7 mouse cellular contexts compared by ENCODE assay signal in the genomic region with DNA sequence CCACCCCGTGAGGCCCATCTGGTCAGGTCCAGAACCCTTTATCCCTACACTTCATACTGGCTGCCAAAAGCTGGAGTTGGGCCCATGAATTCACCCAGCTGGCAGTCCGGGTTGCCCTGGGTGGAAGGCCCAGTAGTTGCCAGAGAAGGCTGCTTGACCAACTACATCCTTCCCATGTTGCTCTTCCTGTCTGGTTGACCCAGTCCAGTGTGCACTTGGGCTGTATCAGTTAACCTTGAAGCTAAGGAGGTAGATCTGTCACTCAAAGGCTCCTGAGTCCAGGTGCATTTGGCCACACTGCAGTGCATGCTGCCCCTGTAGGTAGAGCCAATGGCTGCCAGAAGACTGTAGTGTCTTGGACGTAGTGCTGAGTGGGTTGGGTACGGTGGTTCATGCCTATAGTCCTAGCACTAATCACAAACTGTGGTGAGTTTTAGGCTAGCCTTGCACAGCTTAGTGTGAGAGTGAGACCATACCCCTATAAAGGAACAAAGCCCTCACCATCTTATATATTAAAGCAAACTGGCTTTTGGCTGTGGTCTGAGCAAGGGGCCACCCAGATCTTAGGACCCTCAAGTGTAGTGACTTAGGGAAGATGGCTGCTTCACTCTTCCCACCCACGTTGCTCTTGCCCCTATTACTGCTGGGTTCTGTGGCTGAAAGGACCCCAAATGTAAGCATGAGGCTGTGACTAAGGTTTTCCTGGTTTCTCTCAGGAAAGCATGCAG. TPM values are rescaled to one million over a fixed set of nuclear protein-coding genes. Genes with fewer than 3 reads are reported as not detected.
A peak's percentile ranks its signal among the peaks of the same experiment; 100 is the strongest.
DNase-seq lines count a peak whose midpoint lies in the region; ATAC-seq and TF ChIP-seq lines count a peak whose summit lies in the region.

No protein-coding gene starts in this region.

- DNase-seq in thymus, postnatal 0 days (ENCODE audit: low spot score): peak; percentile 10
- DNase-seq in thymus, postnatal 14 days: no peak
- no peak for DNase-seq in embryonic facial prominence, embryonic 14.5 days (ENCODE audit: low spot score)
- DNase-seq in hindbrain, embryonic 14.5 days (ENCODE audit: low spot score): no peak
- DNase-seq in liver, embryonic 14.5 days (ENCODE audit: low read depth in 3 of 3, low spot score in 3 of 3): no peak
- no peak for DNase-seq in retina, postnatal 1 day

- peak overlapping the region; percentile 88 for H3K9ac ChIP-seq in embryonic facial prominence, embryonic 14.5 days (ENCODE audit: low read depth, low read length)
- H3K9ac ChIP-seq in hindbrain, embryonic 14.5 days: 0 out of 2 replicates have a peak overlapping the region, but pooled peaks have one; percentile 55
- H3K9ac ChIP-seq in liver, embryonic 14.5 days (replicated peaks): peak overlapping the region; percentile 94

- H3K4me1 ChIP-seq in embryonic facial prominence, embryonic 14.5 days (ENCODE audit: control insufficient read depth, insufficient read depth, low read length): peaks cover 10% of the 10 kb centered on the region
- peaks cover 11% of the 10 kb centered on the region; the same call in 1 of the 2 replicates for H3K4me1 ChIP-seq in hindbrain, embryonic 14.5 days (replicated peaks; ENCODE audit: control insufficient read depth, insufficient read depth, low read length)
- H3K4me1 ChIP-seq in liver, embryonic 14.5 days (replicated peaks; ENCODE audit: control insufficient read depth in 2 of 2, insufficient read depth in 2 of 2, low read length in 1 of 2): peaks cover 10 to 12% of the 10 kb centered on the region in 2 experiments

- peak overlapping the region; percentile 71; the same call in 1 of the 2 replicates for H3K4me3 ChIP-seq in embryonic facial prominence, embryonic 14.5 days (ENCODE audit: low read depth, low read length)
- H3K4me3 ChIP-seq in hindbrain, embryonic 14.5 days (replicated peaks; ENCODE audit: low read length): peak overlapping the region; percentile 58; the same call in 1 of the 2 replicates
- no peak overlapping the region for H3K4me3 ChIP-seq in liver, embryonic 14.5 days (ENCODE audit: insufficient read depth in 1 of 2, low read depth in 2 of 2, low read length in 2 of 2)

- 0 out of 2 replicates have a peak, but pooled peaks have one; percentile 4 for TF ChIP-seq CTCF in liver, embryonic 14.5 days (IDR thresholded peaks at IDR 0.05; ENCODE audit: low read depth)

- 78% methylated on average over 5 of the region's 5 CpGs for WGBS in embryonic facial prominence, embryonic 14.5 days
- WGBS in hindbrain, embryonic 14.5 days: 72% methylated on average over 5 of the region's 5 CpGs
- WGBS in liver, embryonic 14.5 days (ENCODE audit: insufficient replicate concordance): 76% methylated on average over 5 of the region's 5 CpGs

- no peak for ATAC-seq in embryonic facial prominence, embryonic 14.5 days (ENCODE audit: low read depth)
- ATAC-seq in hindbrain, embryonic 14.5 days (ENCODE audit: low FRiP score): no peak
- ATAC-seq in liver, embryonic 14.5 days (ENCODE audit: insufficient read depth): no peak
- ATAC-seq in cerebellum, adult (ENCODE audit: insufficient number of reproducible peaks, low FRiP score, low TSS enrichment): no peak

- no peaks in the 10 kb centered on the region for H3K9me3 ChIP-seq in embryonic facial prominence, embryonic 14.5 days (ENCODE audit: control insufficient read depth, low read length)
- H3K9me3 ChIP-seq in hindbrain, embryonic 14.5 days (ENCODE audit: control insufficient read depth, low read length): no peaks in the 10 kb centered on the region
- H3K9me3 ChIP-seq in liver, embryonic 14.5 days (ENCODE audit: control insufficient read depth, low read length): no peaks in the 10 kb centered on the region

- no peak for TF ChIP-seq EP300 in liver, embryonic 14.5 days (IDR thresholded peaks at IDR 0.05; ENCODE audit: low read depth)

- peak overlapping the region; percentile 90 for H3K4me2 ChIP-seq in embryonic facial prominence, embryonic 14.5 days (ENCODE audit: low read depth, low read length)
- H3K4me2 ChIP-seq in hindbrain, embryonic 14.5 days (replicated peaks): peak overlapping the region; percentile 98
- peak overlapping the region; percentile 93 for H3K4me2 ChIP-seq in liver, embryonic 14.5 days (ENCODE audit: low read depth)

- peak overlapping the region; percentile 98 for H3K27ac ChIP-seq in embryonic facial prominence, embryonic 14.5 days (replicated peaks; ENCODE audit: low read depth, low read length)
- H3K27ac ChIP-seq in hindbrain, embryonic 14.5 days: peak overlapping the region; percentile 84; the same call in 1 of the 2 replicates
- peak overlapping the region; percentile 86 for H3K27ac ChIP-seq in liver, embryonic 14.5 days

- H3K36me3 ChIP-seq in embryonic facial prominence, embryonic 14.5 days (ENCODE audit: control insufficient read depth, insufficient read depth, low read length): peaks cover 32% of the 10 kb centered on the region
- H3K36me3 ChIP-seq in hindbrain, embryonic 14.5 days (replicated peaks; ENCODE audit: control insufficient read depth, insufficient read depth): peaks cover 16% of the 10 kb centered on the region; the same call in 1 of the 2 replicates
- peaks cover 11% of the 10 kb centered on the region for H3K36me3 ChIP-seq in liver, embryonic 14.5 days (replicated peaks; ENCODE audit: control insufficient read depth, insufficient read depth, low read depth)

- no peaks in the 10 kb centered on the region for H3K27me3 ChIP-seq in embryonic facial prominence, embryonic 14.5 days (replicated peaks; ENCODE audit: control insufficient read depth, insufficient read depth, low read length)
- peaks cover 27% of the 10 kb centered on the region for H3K27me3 ChIP-seq in hindbrain, embryonic 14.5 days (ENCODE audit: control insufficient read depth, insufficient read depth, low read length)
- H3K27me3 ChIP-seq in liver, embryonic 14.5 days (ENCODE audit: control insufficient read depth, insufficient read depth, low read length): no peaks in the 10 kb centered on the region

RNA-seq across cellular contexts. Expression of a gene that starts 1.5 kb away (rescaled TPM):
- polyA plus RNA-seq in thymus, postnatal 0 days (2015; fragmentation: Nextera tagmentation; extraction: Ambion mirVana): 28.4 and 35.1 TPM in 2 replicates
- polyA plus RNA-seq in embryonic facial prominence, embryonic 14.5 days (2014; fragmentation: Nextera tagmentation; extraction: Ambion mirVana): 25.4 and 25.5 TPM in 2 replicates
- polyA plus RNA-seq in hindbrain, embryonic 14.5 days (2014; fragmentation: Nextera tagmentation; extraction: Ambion mirVana): 6.8 and 7.9 TPM in 2 replicates
- 22.7 and 27.3 TPM in 2 replicates for polyA plus RNA-seq in liver, embryonic 14.5 days (2012; rRNA removed)
- 9.9 and 11.6 TPM in 2 replicates for polyA plus RNA-seq in liver, embryonic 14.5 days (2014; fragmentation: Nextera tagmentation; extraction: Ambion mirVana)

Comparison
In these comparisons a context has a peak if more than half of its experiments do, and no peak if none do; other contexts are left out.
1. H3K4me3 ChIP-seq: peak in embryonic facial prominence, embryonic 14.5 days (single experiment) and hindbrain, embryonic 14.5 days (single experiment); none in liver, embryonic 14.5 days (0 of 2).
2. Peak in every context shown above with its lines, with median percentiles within 50 percentile points of each other: H3K27ac ChIP-seq, H3K4me2 ChIP-seq and H3K9ac ChIP-seq.